Mouse (Mus musculus): ENCODE data around the gene Nrl. TPM values are rescaled to one million over a fixed set of nuclear protein-coding genes. Genes with fewer than 3 reads are reported as not detected.

Gene Nrl
- total RNA-seq, 1 experiment from 2014 or later: not detected

DNA sequence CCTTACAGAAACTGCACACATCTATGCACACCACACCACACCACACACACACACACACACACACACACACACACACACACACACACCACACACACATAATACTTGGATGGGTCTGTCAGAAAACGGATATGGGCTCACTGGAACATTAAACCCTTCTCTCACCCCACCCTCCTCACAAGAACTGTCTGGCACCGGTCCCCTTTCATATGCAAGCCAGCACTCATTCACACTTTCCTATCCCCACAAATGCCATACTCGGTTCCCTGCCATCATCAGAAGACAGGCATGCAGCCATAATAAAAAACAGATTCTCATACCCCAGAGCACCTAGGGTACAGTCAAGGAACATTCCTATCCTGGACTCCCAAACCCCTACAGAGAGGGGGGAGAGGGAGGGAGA is 32.7 kb downstream of the Nrl start:
- ATAC-seq (ENCODE audit: extremely low read depth, insufficient number of reproducible peaks, low FRiP score, poor library complexity, severe bottlenecking): no peak

DNA sequence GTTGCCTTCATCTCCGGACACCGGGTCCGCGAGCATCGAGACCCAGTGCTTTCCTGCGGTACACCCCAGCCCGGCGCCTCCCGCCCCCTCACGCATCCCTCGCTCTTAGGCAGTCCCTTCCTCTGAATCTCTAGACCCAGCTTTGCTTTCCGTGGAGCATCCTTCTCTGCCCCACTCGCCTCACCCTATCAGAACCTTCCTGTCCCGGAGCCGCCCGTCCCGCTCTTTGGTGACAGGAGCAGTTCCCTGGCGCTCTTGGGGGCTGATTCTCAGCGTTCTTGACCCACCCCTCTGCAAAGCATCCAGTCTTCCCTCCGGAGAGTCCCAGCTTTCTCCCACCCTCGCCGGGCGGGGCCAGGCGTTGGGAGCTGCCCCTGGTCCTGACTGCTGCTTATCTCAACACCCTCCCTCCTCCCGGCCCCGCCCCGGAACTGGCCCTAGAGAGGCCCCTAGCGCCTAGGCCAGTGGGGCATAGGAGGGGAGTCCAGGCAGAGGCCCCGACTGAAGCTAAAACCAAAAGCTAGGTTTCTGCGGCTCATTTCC is 33.4 kb downstream of the Nrl start:
- ATAC-seq (ENCODE audit: extremely low read depth, insufficient number of reproducible peaks, low FRiP score, poor library complexity, severe bottlenecking): 0 out of 2 replicates have a peak, but pooled peaks have one; percentile 8

DNA sequence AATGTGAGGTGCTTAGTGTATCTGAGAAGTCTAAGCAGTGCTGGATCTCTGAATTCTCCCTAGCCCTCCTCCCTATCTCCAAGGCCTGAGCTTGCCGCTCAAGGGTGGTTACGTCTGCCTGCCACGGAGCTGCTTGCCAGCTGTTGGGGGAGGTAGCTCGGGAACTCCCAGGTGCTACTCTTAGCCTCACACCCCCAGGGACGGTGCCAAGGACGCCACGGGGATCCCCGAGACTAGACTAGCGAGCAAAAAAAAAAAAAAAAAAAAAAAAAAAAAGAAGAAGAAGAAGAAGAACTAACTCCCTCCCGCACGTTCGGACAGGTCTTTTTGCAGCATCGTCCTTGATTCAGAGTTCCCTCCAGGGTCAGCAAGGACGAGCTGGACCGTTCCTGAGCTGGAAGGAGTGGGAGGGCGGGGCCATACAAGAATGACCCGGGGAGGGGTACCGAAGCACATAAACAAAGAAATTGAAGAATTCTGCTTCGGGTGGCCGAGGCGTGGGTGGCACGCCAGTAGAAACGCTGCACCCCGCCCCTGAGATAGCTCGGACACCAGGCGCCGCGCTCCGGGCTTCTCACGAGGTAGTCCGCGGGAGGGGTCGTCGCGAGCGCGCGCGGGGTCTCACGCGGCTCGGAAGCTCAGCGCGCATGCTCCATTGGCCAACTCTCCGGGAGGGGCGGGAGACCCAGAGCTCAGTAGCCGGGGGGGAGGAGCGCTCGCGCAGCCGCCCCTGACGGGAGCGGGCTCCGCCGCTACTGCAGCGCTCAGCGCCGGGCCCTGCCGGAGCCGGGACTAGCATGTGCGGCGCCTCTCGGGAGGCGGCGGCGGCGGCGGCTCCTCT is 34.2 kb downstream of the Nrl start, which contains the start of gene Carmil3:
Gene Carmil3, plus strand, starts transcription at position 291 of the 841 bp plus-strand sequence.
- ATAC-seq (ENCODE audit: extremely low read depth, insufficient number of reproducible peaks, low FRiP score, poor library complexity, severe bottlenecking): no peak

DNA sequence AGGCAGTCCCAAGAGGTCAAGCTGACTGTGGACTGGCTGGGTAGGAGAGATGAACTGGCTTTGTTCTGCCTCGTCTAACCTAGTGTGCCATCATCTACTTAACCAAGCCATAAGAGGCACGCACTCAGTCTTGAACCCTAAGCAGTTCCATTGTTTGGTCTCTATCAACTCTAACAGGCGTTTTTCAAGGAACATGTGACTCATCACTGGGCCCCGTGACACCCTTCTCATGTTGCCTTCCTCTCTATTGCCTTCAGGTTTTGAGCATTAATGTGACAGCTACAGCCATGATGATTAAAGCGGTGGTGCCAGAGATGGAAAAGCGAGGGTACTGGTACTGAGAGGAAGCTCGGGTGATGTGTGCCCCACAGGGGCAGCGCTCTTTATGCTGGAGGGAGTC is 37.9 kb downstream of the Nrl start:
- no peak for ATAC-seq (ENCODE audit: extremely low read depth, insufficient number of reproducible peaks, low FRiP score, poor library complexity, severe bottlenecking)

DNA sequence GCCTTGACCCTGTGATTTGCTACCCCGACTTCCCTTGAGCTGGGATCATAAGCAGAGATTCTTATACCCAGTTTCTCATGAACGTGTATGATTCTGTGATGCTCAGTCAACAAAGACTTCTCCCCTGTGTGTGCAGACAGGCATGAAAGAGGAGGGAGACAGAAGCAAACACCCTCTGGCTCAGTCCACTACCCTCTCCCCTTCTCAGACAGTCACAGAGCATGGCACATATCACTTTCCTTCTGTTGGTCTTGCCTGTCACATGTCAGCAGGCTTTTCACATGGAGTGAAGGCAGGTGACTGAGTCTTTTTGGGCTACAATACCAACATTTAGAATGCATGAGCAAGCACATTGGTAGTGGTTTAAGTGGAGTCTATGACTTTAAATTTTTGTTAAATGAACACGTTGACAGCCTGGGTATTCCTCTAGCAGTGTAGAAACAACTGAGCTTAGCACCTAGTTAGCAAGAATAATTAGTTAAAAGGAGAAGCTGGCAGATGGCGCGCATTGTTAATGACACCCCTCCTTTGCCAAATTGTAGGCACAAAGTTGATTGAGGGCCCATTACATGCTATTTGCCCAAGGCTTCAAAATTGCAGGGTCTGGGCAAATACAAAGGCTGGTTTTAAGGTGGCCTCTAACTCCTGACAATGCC is 40.2 kb downstream of the Nrl start:
- no peak for ATAC-seq (ENCODE audit: extremely low read depth, insufficient number of reproducible peaks, low FRiP score, poor library complexity, severe bottlenecking)

DNA sequence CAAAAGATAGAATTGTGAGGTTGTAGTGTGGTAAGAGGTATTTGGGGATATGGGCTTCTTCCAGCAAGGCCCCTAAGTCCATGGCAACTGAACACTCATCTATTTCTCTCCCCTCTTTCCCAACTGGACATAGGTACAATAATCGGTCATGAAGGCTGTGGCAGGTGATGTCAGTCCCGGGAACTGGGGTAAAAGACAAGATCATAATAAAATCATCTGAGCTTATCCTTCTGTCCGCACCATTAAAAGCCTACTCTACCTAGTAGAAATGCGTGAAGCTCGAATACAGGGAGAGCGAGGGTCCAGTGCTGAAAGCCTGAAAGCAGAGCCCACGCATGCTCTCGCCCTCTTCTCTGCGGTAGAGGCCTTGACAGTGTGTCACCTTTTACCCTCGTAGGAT is 45.2 kb downstream of the Nrl start:
- no peak for ATAC-seq (ENCODE audit: extremely low read depth, insufficient number of reproducible peaks, low FRiP score, poor library complexity, severe bottlenecking)

DNA sequence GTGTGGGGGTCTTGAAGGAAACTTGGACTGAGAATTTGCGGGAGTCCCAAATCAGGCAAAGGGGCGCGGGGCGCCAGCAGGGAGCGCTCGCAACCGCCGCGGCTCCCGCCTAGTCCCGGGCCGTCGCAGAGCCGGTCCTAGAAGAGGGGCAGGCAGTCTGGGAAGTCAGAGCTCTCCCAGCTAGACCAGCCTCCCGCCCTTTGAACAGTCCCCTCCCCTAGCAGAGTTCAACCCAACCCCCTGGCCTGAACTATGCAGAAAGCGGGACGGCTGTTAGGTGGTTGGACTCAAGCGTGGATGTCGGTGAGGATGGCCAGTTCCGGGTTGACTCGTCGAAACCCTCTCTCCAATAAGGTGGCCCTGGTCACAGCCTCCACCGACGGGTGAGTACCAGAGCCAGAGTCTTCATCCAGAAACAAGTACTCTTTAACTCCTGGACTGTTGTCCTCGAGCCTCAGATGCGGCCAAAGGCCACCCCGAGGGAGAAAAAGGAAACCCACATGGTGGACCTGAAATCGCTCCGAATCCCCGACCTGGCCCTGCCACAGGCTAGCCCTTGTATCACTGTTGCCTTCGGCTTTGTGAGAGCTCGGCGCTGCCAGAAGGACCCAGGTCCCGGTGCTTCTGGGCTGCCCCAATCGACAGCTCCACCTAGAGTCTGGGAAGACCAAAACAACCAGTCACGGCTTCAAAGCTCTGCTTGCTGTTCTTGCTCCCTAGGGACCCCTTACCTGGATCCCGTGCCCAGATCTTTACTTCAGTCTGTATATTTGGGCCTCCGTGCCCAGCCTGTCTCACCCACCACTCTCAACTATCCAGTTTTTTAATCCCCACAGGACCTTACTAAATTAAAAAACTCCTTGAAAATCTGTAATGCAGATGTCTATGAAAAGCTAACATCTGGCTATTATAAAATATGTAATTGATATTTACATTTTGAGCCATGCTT is 45.9 kb downstream of the Nrl start, which contains the start of gene Dhrs4:
Gene Dhrs4, plus strand, starts transcription at position 108 of the 949 bp plus-strand sequence.
- peak; percentile 85 for ATAC-seq (ENCODE audit: extremely low read depth, insufficient number of reproducible peaks, low FRiP score, poor library complexity, severe bottlenecking)

- no peak for ATAC-seq (ENCODE audit: extremely low read depth, insufficient number of reproducible peaks, low FRiP score, poor library complexity, severe bottlenecking)
Measured at GRCm38 (mm10) chr14:55477829-55478228, 47.0 kb downstream of the Nrl start.

GRCm38 (mm10) chr14:55477421-55477820 is 47.4 kb downstream of the Nrl start:
- no peak for ATAC-seq (ENCODE audit: extremely low read depth, insufficient number of reproducible peaks, low FRiP score, poor library complexity, severe bottlenecking)

DNA sequence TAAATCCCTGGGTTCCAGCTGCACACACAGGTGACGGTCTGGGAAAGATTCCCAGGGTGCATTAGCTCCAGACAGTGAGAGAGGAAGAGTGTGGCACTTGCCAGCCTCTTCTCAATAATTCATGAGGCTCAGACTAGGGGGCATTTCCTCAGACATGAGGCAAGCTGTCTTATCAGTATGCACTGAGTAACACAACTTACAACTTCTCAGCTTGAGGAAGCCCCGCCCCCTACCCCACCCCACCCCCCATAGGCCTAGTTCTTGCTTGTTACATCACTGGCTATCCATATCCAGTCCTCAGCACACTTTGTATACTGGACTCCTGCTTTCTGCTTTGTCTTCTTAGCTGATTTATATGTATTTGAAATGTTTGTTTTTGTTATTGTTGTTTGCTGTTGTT is 49.1 kb downstream of the Nrl start:
- ATAC-seq (ENCODE audit: extremely low read depth, insufficient number of reproducible peaks, low FRiP score, poor library complexity, severe bottlenecking): no peak

- ATAC-seq (ENCODE audit: extremely low read depth, insufficient number of reproducible peaks, low FRiP score, poor library complexity, severe bottlenecking): no peak
Measured at GRCm38 (mm10) chr14:55470806-55471205, 54.0 kb downstream of the Nrl start.

GRCm38 (mm10) chr14:55469821-55470220 is 55.0 kb downstream of the Nrl start:
- ATAC-seq (ENCODE audit: extremely low read depth, insufficient number of reproducible peaks, low FRiP score, poor library complexity, severe bottlenecking): no peak

- no peak for ATAC-seq (ENCODE audit: extremely low read depth, insufficient number of reproducible peaks, low FRiP score, poor library complexity, severe bottlenecking)
Measured at GRCm38 (mm10) chr14:55469041-55469440, 55.7 kb downstream of the Nrl start.

Other genes starting within 250 kb of the Nrl start
- 22.9 and 24.1 TPM in 2 replicates for gene Dhrs4, start 46.2 kb downstream of the Nrl start, total RNA-seq (2017)
- 0.74 TPM in 1 of 2 replicates, not detected in the other for gene Carmil3, start 34.3 kb downstream of the Nrl start, total RNA-seq (2017)
- not detected in 2 replicates for gene Cpne6, start 14.5 kb downstream of the Nrl start, total RNA-seq (2017)
- 38.6 and 38.8 TPM in 2 replicates for gene Pck2, start 15.3 kb upstream of the Nrl start, total RNA-seq (2017)
- 82.2 and 98.6 TPM in 2 replicates for gene Dcaf11, start 35.0 kb upstream of the Nrl start, total RNA-seq (2017)
- 6.9 and 9.1 TPM in 2 replicates for gene A730061H03Rik, start 35.4 kb upstream of the Nrl start, total RNA-seq (2017)
- gene Fitm1, start 50.6 kb upstream of the Nrl start, total RNA-seq (2017): not detected in 2 replicates
- gene Psme1, start 53.1 kb upstream of the Nrl start, total RNA-seq (2017): 254 and 295 TPM in 2 replicates
- 5.0 TPM in 2 replicates for gene Emc9, start 60.3 kb upstream of the Nrl start, total RNA-seq (2017)
- gene Psme2, start 66.1 kb upstream of the Nrl start, total RNA-seq (2017): 164 and 175 TPM in 2 replicates
- 73.4 and 82.3 TPM in 2 replicates for gene Rnf31, start 66.7 kb upstream of the Nrl start, total RNA-seq (2017)
- gene Irf9, start 78.6 kb upstream of the Nrl start, total RNA-seq (2017): 163 and 164 TPM in 2 replicates
- gene Rec8, start 93.1 kb upstream of the Nrl start, total RNA-seq (2017): not detected in 2 replicates
- 4.2 and 11.3 TPM in 2 replicates for gene Ipo4, start 111.0 kb upstream of the Nrl start, total RNA-seq (2017)
- gene Gm49378, start 112.9 kb upstream of the Nrl start, total RNA-seq (2017): 2.1 and 2.8 TPM in 2 replicates
- gene Tm9sf1, start 118.8 kb upstream of the Nrl start, total RNA-seq (2017): 40.7 and 42.5 TPM in 2 replicates
- gene Tssk4, start 125.2 kb upstream of the Nrl start, total RNA-seq (2017): 0.98 and 2.1 TPM in 2 replicates
- gene Mdp1, start 135.5 kb upstream of the Nrl start, total RNA-seq (2017): 40.6 and 42.1 TPM in 2 replicates
- gene Gmpr2, start 147.0 kb upstream of the Nrl start, total RNA-seq (2017): 27.5 and 44.8 TPM in 2 replicates
- gene Nedd8, start 147.1 kb upstream of the Nrl start, total RNA-seq (2017): 158 and 211 TPM in 2 replicates
- 64.8 and 68.2 TPM in 2 replicates for gene Tinf2, start 156.8 kb upstream of the Nrl start, total RNA-seq (2017)
- gene Tgm1, start 188.9 kb upstream of the Nrl start, total RNA-seq (2017): 6.9 and 9.5 TPM in 2 replicates
- 27.2 and 36.8 TPM in 2 replicates for gene Rabggta, start 197.3 kb upstream of the Nrl start, total RNA-seq (2017)
- gene Dhrs1, start 220.7 kb upstream of the Nrl start, total RNA-seq (2017): 20.4 and 28.0 TPM in 2 replicates
- 12.1 and 15.8 TPM in 2 replicates for gene Nop9, start 220.7 kb upstream of the Nrl start, total RNA-seq (2017)
- gene Cideb, start 233.5 kb upstream of the Nrl start, total RNA-seq (2017): 0.49 TPM in 1 of 2 replicates, not detected in the other
- gene Ltb4r2, start 236.4 kb upstream of the Nrl start, total RNA-seq (2017): 0.25 and 0.81 TPM in 2 replicates
- 12.9 and 14.6 TPM in 2 replicates for gene Ltb4r1, start 241.0 kb upstream of the Nrl start, total RNA-seq (2017)